Mouse (Mus musculus) spleen, adult 2 months (tissue): ENCODE data around the gene Olfr1446. TPM values are rescaled to one million over a fixed set of nuclear protein-coding genes. Genes with fewer than 3 reads are reported as not detected.

Source experiments
- DNase-seq, 2 experiments: peaks; one replicate each; pipeline versions ENCODE4 v3.0.0 to v3.0.0-alpha.2; 2012 to 2021; ENCODE audit warnings: low spot score in 2 of 2, low read depth in 1 of 2
- H3K27ac ChIP-seq: fragments of 200-500 bp; 2 replicates; pipeline ENCODE4 v1.5.1; 2012; ENCODE audit warnings: low read length, inconsistent platforms; ENCODE audit not compliant: insufficient read depth
- H3K27me3 ChIP-seq: fragments of 200-500 bp; 2 replicates; pipeline ENCODE4 v1.6.1; 2012; ENCODE audit warnings: mild to moderate bottlenecking, moderate library complexity, low read length, inconsistent platforms; ENCODE audit not compliant: control insufficient read depth, insufficient read depth
- H3K36me3 ChIP-seq: fragments of 200-500 bp; 2 replicates; pipeline ENCODE4 v1.6.1; 2012; ENCODE audit warnings: mild to moderate bottlenecking, low read length, inconsistent platforms; ENCODE audit not compliant: control insufficient read depth, insufficient read depth
- H3K4me1 ChIP-seq: fragments of 200-500 bp; 2 replicates; pipeline ENCODE4 v1.6.1; 2011; ENCODE audit warnings: inconsistent platforms; ENCODE audit not compliant: control insufficient read depth, insufficient read depth, insufficient read length
- H3K4me3 ChIP-seq: fragments of 200-500 bp; 2 replicates; pipeline ENCODE4 v1.5.1; 2011; ENCODE audit warnings: mild to moderate bottlenecking, inconsistent platforms; ENCODE audit not compliant: insufficient read depth, insufficient read length; ENCODE audit errors: extremely low read depth
- CTCF ChIP-seq: fragments of 200-500 bp; IDR thresholded peaks from 2 replicates; pipeline ENCODE4 v1.5.1; 2011; ENCODE audit warnings: mild to moderate bottlenecking, inconsistent platforms; ENCODE audit not compliant: insufficient read depth, insufficient read length, insufficient replicate concordance; ENCODE audit errors: extremely low read depth
- POLR2A ChIP-seq: fragments of 200-500 bp; IDR thresholded peaks from 2 replicates; pipeline ENCODE4 v1.6.1; 2011; ENCODE audit warnings: low read depth, low read length, inconsistent platforms
- WGBS: fragments of 180-500 bp; shearing (Covaris S2); methylation state at CpG from one replicate; pipeline ENCODE4 v1.1.7; 2018; 5-methylcytosine and 5-hydroxymethylcytosine counted together
- polyA plus RNA-seq: library from polyadenylated mRNA; depleted of rRNA; stranded (reverse); fragments of >200 nt; gene quantifications from 2 replicates; pipeline ENCODE4 v1.2.3, GENCODE M21; 2012; rRNA removed

Olfr1446 gene
- polyA plus RNA-seq, 1 experiment: not detected

DNA sequence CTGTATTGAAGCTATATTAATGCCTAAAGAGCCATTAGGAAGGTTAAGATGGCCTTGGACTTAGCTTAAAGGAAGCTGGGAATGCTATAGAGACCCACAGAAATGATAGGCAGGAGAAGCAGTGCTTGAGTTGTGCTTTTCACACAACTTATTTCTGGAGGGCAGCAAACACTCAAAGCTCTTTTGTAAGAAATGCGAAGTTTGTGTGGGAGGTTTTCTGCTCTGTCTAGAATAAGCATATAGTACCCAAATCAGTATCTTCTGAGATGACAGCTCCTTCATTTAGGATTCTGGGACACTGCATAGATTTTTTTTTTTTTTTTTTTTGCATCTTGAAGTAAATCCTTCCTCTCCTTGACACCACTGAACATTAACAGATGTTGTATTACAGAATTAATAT is 54.8 kb downstream of the Olfr1446 start:
- H3K27ac ChIP-seq: no peak overlapping the region
- no peak for DNase-seq
- H3K4me1 ChIP-seq: no peaks in the 10 kb centered on the region
- H3K36me3 ChIP-seq: peaks cover 4% of the 10 kb centered on the region
- H3K4me3 ChIP-seq: no peak overlapping the region
- no peaks in the 10 kb centered on the region for H3K27me3 ChIP-seq
- WGBS: 75% methylated on average over 1 of the region's 1 CpGs
- no peak for TF ChIP-seq POLR2A
- no peak for TF ChIP-seq CTCF

Other genes starting within 250 kb of the Olfr1446 start
- not detected in 2 replicates for gene Olfr1442, start 223.1 kb downstream of the Olfr1446 start, polyA plus RNA-seq
- gene Olfr1443, start 215.4 kb downstream of the Olfr1446 start, polyA plus RNA-seq: not detected in 2 replicates
- gene Keg1, start 197.7 kb downstream of the Olfr1446 start, polyA plus RNA-seq: 0.30 TPM in 1 of 2 replicates, not detected in the other
- gene Cntf, start 127.9 kb downstream of the Olfr1446 start, polyA plus RNA-seq: 0.40 and 0.82 TPM in 2 replicates
- 7.2 and 7.5 TPM in 2 replicates for gene Zfp91, start 97.4 kb downstream of the Olfr1446 start, polyA plus RNA-seq
- gene Lpxn, start 97.3 kb downstream of the Olfr1446 start, polyA plus RNA-seq: 25.1 and 29.6 TPM in 2 replicates
- 0.18 TPM in 1 of 2 replicates, not detected in the other for gene Gm5244, start 46.8 kb downstream of the Olfr1446 start, polyA plus RNA-seq
- 0.16 and 0.20 TPM in 2 replicates for gene Olfr1444, start 36.2 kb downstream of the Olfr1446 start, polyA plus RNA-seq
- not detected in 2 replicates for gene Olfr1445, start 9.7 kb downstream of the Olfr1446 start, polyA plus RNA-seq
- not detected in 2 replicates for gene Olfr1447, start 10.2 kb upstream of the Olfr1446 start, polyA plus RNA-seq
- not detected in 2 replicates for gene Olfr1448, start 30.9 kb upstream of the Olfr1446 start, polyA plus RNA-seq
- not detected in 2 replicates for gene Olfr1449, start 37.3 kb upstream of the Olfr1446 start, polyA plus RNA-seq
- gene Olfr1450, start 56.7 kb upstream of the Olfr1446 start, polyA plus RNA-seq: not detected in 2 replicates
- not detected in 2 replicates for gene Olfr1451, start 101.5 kb upstream of the Olfr1446 start, polyA plus RNA-seq
- gene Olfr1453, start 134.8 kb upstream of the Olfr1446 start, polyA plus RNA-seq: not detected in 2 replicates
- gene Olfr1454, start 167.1 kb upstream of the Olfr1446 start, polyA plus RNA-seq: not detected in 2 replicates
- not detected in 2 replicates for gene Olfr1457, start 204.4 kb upstream of the Olfr1446 start, polyA plus RNA-seq
- gene Olfr1458, start 213.3 kb upstream of the Olfr1446 start, polyA plus RNA-seq: not detected in 2 replicates